Mouse (Mus musculus): ENCODE measurements around the gene Dnajc24.

The Dnajc24 gene

DNA sequence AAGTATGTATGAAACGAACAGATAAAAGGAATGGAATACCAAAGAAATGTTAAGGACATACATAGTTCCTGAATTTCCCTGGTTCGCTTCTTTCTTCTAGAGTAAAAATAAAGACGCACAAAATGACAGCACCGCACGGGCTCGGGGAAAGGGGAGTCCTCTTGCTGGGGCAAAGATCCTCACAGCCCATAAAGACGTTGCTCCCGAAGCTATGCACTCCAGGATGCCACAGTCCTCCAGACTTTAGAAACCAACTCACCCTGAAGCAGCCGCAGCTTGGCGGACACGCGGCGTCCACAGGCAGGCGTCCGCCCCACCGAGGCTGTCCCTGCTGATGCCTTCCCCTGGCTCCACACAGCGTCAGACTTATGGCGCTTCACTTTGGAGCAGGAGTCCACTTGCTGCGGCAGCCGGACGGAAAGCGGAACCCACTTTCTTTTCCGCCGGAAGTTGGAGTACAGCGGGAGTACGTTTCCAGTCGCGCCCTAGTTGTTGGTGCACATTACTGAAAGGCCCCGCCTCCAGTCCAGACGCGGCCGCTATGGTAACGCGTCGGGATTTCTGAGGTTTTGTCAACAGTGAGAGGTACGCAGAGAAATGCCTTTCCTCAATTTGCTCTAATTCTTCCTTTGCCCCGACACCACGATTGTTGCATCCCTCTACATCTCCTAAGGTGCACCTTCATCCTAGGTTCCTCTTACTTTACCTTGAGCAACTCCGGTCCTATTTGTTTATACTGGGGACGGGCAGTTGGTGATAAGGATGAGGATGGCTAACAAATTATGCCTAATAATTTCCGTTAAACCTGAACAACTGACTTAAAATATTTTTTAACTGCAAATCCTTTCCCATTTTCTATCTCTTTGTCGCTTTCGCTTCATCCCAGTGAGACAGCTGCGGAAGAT is at the start of gene Dnajc24:
TSS of gene Dnajc24 (minus strand) at position 715 of the 905 bp plus-strand sequence.
- DNase-seq (ENCODE audit: low read depth, low spot score) = peak; percentile 87
- H3K27me3 ChIP-seq (ENCODE audit: control insufficient read depth, insufficient read depth, low read length, poor library complexity, severe bottlenecking) = no peaks in the 10 kb centered on the region; the same call in 1 of the 2 replicates
- peaks cover 3% of the 10 kb centered on the region; the same call in 1 of the 2 replicates for H3K36me3 ChIP-seq (ENCODE audit: control insufficient read depth, insufficient read depth, low read length, poor library complexity, severe bottlenecking)

DNA sequence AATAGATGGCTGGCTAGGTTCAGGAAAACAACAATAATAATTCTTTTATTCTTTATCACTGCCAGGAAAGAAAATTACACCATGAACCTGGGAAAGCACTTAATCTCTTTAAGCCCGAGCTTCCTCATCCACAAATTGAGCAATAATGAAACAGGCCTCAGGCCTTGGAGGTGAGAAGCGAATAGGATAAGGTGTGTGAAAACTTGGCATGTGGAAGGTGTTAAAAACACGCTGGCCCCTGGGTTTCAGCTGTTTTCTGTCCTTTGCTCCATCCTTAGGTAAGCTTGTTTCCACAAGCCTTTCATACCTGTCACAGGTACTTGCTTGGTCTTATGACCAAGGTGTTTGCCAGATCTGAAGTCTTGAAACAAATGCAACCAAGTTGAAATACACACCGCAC is 43.3 kb upstream of the Dnajc24 start:
- DNase-seq (ENCODE audit: low read depth, low spot score) = no peak
- no peaks in the 10 kb centered on the region for H3K36me3 ChIP-seq (ENCODE audit: control insufficient read depth, insufficient read depth, low read length, poor library complexity, severe bottlenecking)
- no peaks in the 10 kb centered on the region for H3K27me3 ChIP-seq (ENCODE audit: control insufficient read depth, insufficient read depth, low read length, poor library complexity, severe bottlenecking)

DNA sequence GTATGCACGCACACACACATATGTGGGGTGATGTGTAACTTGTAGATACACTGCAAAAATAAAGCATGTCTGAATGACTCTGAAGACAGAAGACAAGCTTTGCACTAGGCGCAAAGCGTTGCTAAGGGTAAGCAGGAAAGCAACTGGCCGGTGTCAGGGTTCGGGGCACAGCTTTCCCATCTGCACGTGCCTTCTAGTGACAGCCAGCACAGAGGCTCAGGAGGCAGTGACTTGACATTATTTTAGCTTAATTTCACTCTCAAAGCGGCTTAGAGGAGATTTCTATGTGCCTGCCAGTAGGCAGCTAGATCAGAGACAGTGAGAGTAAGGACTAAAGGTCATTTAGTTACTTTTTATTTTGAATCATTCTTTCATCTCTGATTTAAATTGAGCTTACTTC is 39.1 kb upstream of the Dnajc24 start:
- Histone ChIP-seq H3K36me3 (ENCODE audit: control insufficient read depth, insufficient read depth, low read length, poor library complexity, severe bottlenecking) (no peaks in the 10 kb centered on the region), H3K27me3 (ENCODE audit: control insufficient read depth, insufficient read depth, low read length, poor library complexity, severe bottlenecking) (no peaks in the 10 kb centered on the region)
- no peak for DNase-seq (ENCODE audit: low read depth, low spot score)

DNA sequence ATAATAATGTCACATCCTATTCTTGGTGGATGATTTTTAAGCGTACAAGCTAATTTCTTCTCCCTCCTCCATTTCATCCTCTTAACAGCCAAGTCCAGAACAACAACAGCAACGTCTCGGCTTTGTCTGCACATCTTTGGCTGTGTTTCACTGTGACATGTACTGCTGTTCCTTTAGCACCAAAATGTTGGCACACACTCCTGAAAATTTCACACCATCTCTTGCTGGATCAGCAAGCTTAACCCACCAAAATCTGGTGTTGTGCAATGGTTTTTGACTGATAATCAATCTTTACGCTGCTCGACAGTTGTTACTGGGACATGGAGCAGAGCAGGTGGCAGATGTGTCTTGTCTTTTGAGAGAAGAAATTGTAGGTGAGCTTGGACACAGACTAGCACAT is 38.6 kb upstream of the Dnajc24 start:
- no peaks in the 10 kb centered on the region for H3K27me3 ChIP-seq (ENCODE audit: control insufficient read depth, insufficient read depth, low read length, poor library complexity, severe bottlenecking)
- H3K36me3 ChIP-seq (ENCODE audit: control insufficient read depth, insufficient read depth, low read length, poor library complexity, severe bottlenecking) = no peaks in the 10 kb centered on the region
- DNase-seq (ENCODE audit: low read depth, low spot score) = no peak

DNA sequence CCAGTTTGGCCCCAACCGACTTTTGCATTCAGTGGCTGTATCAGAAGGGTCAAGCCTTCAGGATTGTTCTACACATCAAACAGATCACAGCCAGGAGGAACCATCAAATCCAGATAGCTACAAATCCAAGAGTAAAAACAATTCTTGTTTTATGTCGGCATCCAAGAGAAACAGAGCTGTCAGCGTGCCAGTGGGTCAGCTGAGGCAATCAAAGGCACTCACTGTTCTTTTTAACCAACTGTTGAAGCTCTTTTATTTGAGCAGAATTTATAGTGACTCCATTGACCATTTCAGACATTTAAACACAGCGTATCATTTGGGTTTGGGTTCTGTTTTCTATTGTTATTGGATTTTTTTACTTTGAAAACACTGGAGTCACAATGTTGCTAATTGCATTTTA is 34.9 kb upstream of the Dnajc24 start:
- Histone ChIP-seq H3K27me3 (ENCODE audit: control insufficient read depth, insufficient read depth, low read length, poor library complexity, severe bottlenecking) (no peaks in the 10 kb centered on the region), H3K36me3 (ENCODE audit: control insufficient read depth, insufficient read depth, low read length, poor library complexity, severe bottlenecking) (no peaks in the 10 kb centered on the region)
- no peak for DNase-seq (ENCODE audit: low read depth, low spot score)

DNA sequence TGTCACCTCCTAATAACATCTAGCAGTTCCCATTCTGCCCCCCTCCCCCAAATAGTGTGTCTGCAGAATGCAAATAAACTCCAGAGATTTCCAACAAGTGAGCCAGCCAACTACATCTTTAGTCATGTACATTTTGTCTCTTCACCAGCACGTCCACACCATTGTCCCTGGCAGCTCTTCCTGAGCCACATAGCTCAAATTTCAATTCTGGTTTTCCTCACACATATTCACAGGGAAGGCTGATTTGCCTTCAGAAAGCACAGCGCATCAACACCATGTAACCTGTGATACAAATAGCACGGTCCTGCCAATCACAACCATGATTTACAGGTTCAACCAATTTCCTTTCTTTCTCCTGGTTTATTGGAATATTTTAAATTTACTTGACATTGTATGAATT is 21.5 kb upstream of the Dnajc24 start:
- Histone ChIP-seq H3K27me3 (ENCODE audit: control insufficient read depth, insufficient read depth, low read length, poor library complexity, severe bottlenecking) (no peaks in the 10 kb centered on the region), H3K36me3 (ENCODE audit: control insufficient read depth, insufficient read depth, low read length, poor library complexity, severe bottlenecking) (no peaks in the 10 kb centered on the region)
- no peak for DNase-seq (ENCODE audit: low read depth, low spot score)

DNA sequence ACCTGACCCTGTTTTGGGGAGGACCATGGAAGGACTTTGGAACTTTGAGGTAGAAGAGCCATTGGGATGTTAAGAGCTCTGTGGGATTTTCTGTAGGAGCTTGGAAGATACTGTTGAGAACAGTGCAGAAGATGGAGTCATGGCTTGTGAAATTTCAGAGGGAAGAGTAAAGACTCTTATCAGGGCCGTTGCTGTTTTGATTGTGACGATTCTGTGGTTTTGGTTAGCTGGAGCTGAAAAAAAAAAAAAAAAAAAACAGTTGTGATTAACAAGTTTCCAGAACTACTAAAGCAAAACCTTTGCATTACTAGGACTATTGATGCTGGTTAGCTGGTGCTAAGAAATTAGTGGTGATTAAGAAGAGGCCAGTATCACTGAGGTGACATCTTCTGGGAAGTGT is 5.1 kb upstream of the Dnajc24 start:
- no peak for DNase-seq (ENCODE audit: low read depth, low spot score)
- Histone ChIP-seq H3K27me3 (ENCODE audit: control insufficient read depth, insufficient read depth, low read length, poor library complexity, severe bottlenecking) (no peaks in the 10 kb centered on the region; the same call in 1 of the 2 replicates), H3K36me3 (ENCODE audit: control insufficient read depth, insufficient read depth, low read length, poor library complexity, severe bottlenecking) (no peaks in the 10 kb centered on the region)

DNA sequence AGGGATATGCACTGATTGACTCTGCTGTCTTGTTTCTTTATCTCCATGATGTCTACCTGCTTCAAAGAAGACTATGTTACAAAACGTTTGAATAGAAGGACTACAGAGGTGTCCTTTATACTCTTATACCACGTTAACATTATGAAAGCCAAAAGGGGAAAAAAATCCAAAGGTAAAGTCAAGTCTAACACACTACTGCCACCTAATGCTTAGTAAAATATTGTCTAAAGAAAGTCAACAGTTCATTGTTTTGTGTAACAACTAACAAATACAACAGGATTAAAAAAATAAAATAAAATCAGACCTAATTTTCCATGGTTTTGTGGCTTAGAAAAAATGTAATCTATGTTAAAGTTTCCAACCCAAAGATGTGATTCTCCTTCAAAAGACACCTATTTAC is 15.3 kb downstream of the Dnajc24 start:
- no peaks in the 10 kb centered on the region for H3K36me3 ChIP-seq (ENCODE audit: control insufficient read depth, insufficient read depth, low read length, poor library complexity, severe bottlenecking)
- no peaks in the 10 kb centered on the region for H3K27me3 ChIP-seq (ENCODE audit: control insufficient read depth, insufficient read depth, low read length, poor library complexity, severe bottlenecking)
- DNase-seq (ENCODE audit: low read depth, low spot score) = no peak

DNA sequence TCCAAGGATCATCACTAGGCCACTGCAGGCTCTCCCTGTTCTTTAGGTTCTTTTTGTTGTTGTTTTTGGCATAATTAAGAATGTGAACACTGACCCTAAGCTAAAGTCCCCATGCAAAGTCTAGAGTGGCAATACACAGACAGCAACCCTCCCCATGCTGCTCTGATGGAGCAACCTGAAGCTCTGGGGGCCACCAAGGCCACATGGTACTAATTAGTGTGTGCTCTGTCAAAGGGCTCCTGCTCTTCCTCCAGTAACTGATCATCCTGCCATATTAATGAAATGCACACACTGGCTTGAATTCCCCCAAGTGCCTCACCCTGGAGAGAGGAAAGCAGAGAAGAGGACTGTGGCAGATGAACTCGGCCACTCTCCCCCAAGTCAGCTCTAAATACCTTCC is 16.2 kb downstream of the Dnajc24 start:
- H3K36me3 ChIP-seq (ENCODE audit: control insufficient read depth, insufficient read depth, low read length, poor library complexity, severe bottlenecking) = no peaks in the 10 kb centered on the region
- H3K27me3 ChIP-seq (ENCODE audit: control insufficient read depth, insufficient read depth, low read length, poor library complexity, severe bottlenecking) = no peaks in the 10 kb centered on the region
- no peak for DNase-seq (ENCODE audit: low read depth, low spot score)

DNA sequence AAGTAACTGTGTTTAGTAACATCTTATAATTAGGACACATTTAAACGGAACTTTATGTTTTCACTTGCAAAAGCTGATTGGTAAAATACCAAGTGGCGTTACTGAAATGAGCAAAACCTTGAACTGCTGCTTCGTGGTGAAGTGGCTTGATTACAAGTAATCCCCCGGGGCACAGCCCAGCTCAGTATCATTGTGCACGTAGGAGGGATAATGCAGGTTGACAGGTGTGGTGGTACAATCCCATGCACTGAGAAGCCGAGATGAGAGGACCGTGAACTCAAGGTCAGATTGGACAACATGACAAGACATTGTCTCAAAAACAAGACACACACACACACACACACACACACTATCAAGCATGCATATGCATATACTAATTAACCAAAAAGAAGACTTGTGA is 18.1 kb downstream of the Dnajc24 start:
- H3K27me3 ChIP-seq (ENCODE audit: control insufficient read depth, insufficient read depth, low read length, poor library complexity, severe bottlenecking) = no peaks in the 10 kb centered on the region
- DNase-seq (ENCODE audit: low read depth, low spot score) = no peak
- H3K36me3 ChIP-seq (ENCODE audit: control insufficient read depth, insufficient read depth, low read length, poor library complexity, severe bottlenecking) = no peaks in the 10 kb centered on the region

DNA sequence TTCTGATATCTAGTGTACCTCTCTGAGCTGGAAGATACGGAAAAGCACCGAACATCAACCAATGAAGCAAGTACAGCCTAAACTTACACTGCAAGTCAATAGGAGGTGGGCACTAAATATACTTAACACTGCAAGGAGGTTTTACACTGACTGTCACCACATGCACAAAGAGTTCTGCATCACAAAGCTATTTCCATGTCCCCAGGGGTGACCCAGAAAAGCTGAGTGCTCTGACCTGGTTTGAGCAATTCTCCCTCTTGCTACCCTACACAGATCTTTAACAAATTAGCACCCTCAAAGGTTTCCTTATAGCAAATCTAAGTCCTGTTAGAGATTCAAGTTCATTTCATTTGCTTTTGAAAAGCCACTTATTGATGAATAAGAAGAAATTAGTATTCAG is 25.3 kb downstream of the Dnajc24 start:
- no peaks in the 10 kb centered on the region for H3K27me3 ChIP-seq (ENCODE audit: control insufficient read depth, insufficient read depth, low read length, poor library complexity, severe bottlenecking)
- no peaks in the 10 kb centered on the region for H3K36me3 ChIP-seq (ENCODE audit: control insufficient read depth, insufficient read depth, low read length, poor library complexity, severe bottlenecking)
- DNase-seq (ENCODE audit: low read depth, low spot score) = no peak

DNA sequence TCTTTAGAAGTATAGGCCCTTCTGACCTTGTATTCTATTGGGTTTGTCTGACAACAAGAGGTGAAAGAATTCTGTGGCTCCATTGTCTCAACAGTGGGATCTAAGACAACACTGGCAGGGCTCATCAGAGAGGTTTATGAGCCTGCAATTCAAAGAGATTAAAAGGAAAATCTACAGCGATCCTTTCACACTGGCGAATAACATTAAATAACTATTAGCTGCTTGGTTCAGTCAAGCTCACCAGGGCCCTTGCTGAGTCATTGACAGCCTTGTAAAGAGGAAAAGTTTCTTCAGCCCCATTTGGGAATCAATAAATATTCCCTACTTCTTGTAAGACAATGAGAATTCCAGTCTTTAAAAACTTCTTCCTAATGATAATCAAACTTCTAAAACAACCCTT is 29.4 kb downstream of the Dnajc24 start:
- no peak for DNase-seq (ENCODE audit: low read depth, low spot score)
- no peaks in the 10 kb centered on the region for H3K27me3 ChIP-seq (ENCODE audit: control insufficient read depth, insufficient read depth, low read length, poor library complexity, severe bottlenecking)
- 0 out of 2 replicates have a peak, but pooled peaks cover 4% of the 10 kb centered on the region for H3K36me3 ChIP-seq (ENCODE audit: control insufficient read depth, insufficient read depth, low read length, poor library complexity, severe bottlenecking)

DNA sequence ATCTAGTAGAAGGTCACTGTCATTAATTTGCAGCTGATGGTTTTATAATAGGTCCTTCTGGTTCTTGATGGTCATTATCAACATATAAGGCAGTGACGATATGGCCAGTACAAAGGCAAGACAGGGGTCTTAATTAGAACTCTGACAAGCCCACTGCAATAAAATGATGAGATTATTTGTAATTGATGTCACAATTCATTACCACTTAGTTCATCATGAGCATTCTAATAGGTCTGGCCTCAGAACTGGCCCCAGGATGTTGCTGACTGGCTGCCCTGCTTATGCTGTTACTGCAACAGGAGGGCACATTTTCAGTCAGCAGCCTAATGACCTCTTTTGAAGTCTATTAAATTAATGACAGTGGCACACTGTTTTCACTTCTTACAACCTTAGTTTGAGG is 39.9 kb downstream of the Dnajc24 start:
- Histone ChIP-seq H3K27me3 (ENCODE audit: control insufficient read depth, insufficient read depth, low read length, poor library complexity, severe bottlenecking) (no peaks in the 10 kb centered on the region), H3K36me3 (ENCODE audit: control insufficient read depth, insufficient read depth, low read length, poor library complexity, severe bottlenecking) (peaks cover 4% of the 10 kb centered on the region)
- DNase-seq (ENCODE audit: low read depth, low spot score) = no peak

DNA sequence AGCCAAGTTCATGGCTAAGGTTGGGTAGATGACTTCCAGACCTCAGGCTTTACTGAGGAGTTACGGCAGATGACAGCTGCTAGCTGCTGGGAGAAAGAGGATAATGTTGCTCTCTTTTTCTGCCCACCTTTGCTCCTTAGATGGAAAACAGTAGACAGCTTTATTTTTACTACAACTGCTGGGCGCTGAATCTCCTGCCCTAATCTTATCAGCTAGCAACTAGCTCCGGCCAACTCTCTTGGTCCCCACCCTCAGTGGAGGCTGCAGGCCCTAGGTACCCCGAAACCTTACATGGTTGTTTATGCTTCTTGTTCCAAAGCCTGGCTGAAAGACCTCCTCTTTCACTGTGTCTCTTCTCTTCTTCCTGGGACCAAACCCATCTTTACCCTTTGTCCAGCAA is 49.5 kb downstream of the Dnajc24 start:
- peaks cover 2% of the 10 kb centered on the region; the same call in 1 of the 2 replicates for H3K36me3 ChIP-seq (ENCODE audit: control insufficient read depth, insufficient read depth, low read length, poor library complexity, severe bottlenecking)
- no peak for DNase-seq (ENCODE audit: low read depth, low spot score)

DNA sequence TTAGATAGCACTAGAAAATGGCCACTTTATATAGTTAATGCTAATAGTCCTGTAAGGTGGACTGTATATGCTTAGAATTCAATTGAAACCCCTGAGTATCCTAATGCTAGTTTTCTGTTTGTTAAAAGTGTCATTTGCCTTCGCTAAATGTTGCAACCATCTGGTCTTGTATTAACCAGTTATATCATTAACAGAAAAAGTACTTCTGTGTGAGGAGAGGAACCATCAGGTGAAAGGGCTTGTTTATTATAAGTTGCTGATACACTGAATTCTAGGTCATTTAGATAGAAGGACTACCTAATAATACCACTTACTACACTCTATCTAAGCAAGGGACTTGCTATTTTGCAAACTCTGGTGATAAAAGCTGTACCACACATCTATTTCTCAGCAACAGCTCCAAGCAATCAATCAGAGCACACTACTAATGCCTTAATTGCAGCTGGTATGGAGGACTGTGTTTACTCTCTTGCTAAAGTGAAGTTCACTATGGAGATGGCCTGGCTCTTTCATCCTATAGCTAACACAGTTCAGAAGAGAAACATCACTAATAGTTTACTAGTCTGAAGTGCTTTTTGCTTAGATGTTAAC is 51.9 kb downstream of the Dnajc24 start:
- no peaks in the 10 kb centered on the region for H3K27me3 ChIP-seq (ENCODE audit: control insufficient read depth, insufficient read depth, low read length, poor library complexity, severe bottlenecking)
- no peak for DNase-seq (ENCODE audit: low read depth, low spot score)

More for the DNA sequence above, 49.5 kb downstream of the Dnajc24 start:
- no peaks in the 10 kb centered on the region for H3K27me3 ChIP-seq (ENCODE audit: control insufficient read depth, insufficient read depth, low read length, poor library complexity, severe bottlenecking)

More for the DNA sequence above, 51.9 kb downstream of the Dnajc24 start:
- no peaks in the 10 kb centered on the region for H3K36me3 ChIP-seq (ENCODE audit: control insufficient read depth, insufficient read depth, low read length, poor library complexity, severe bottlenecking)

All from splenic B cell, adult 2 months (primary cell).